Mouse (Mus musculus): ENCODE data around the gene Cspg5.

- TF ChIP-seq CTCF (IDR thresholded peaks at IDR 0.05; ENCODE audit: borderline replicate concordance, extremely low read depth, insufficient read depth, insufficient read length) = no peak
- TF ChIP-seq POLR2A (IDR thresholded peaks at IDR 0.05; ENCODE audit: borderline replicate concordance, extremely low read depth, insufficient read depth, insufficient read length, poor library complexity, severe bottlenecking) = no peak
Observed at GRCm38 (mm10) chr9:110245590-110246320, 2.2 kb downstream of the Cspg5 start.

Measured in brain, embryonic 14.5 days (tissue).